Mouse (Mus musculus) myocyte (in vitro differentiated cells): ENCODE measurements around the gene Sez6l.

Experiments
- CEBPB ChIP-seq: IDR thresholded peaks from 2 replicates; pipeline ENCODE4 v1.6.1; 2011; ENCODE audit warnings: mild to moderate bottlenecking, moderate library complexity; ENCODE audit not compliant: poor library complexity, insufficient read depth, severe bottlenecking
- E2F4 ChIP-seq: IDR thresholded peaks from one replicate; pipeline ENCODE4 v1.6.1; 2011; ENCODE audit warnings: mild to moderate bottlenecking, control low read depth, moderate library complexity; ENCODE audit not compliant: insufficient read depth
- MAX ChIP-seq: IDR thresholded peaks from one replicate; pipeline ENCODE4 v1.6.1; 2011; ENCODE audit warnings: low read depth, mild to moderate bottlenecking, control low read depth
- MYOD1 ChIP-seq, 3 experiments: IDR thresholded peaks; one replicate each; pipeline ENCODE4 v1.6.1; 2011; ENCODE audit warnings: control low read depth in 2 of 3, low read depth in 2 of 3, mild to moderate bottlenecking in 2 of 3, moderate library complexity in 1 of 3; ENCODE audit not compliant: insufficient read length in 2 of 3, control insufficient read depth in 1 of 3
- MYOG ChIP-seq, 3 experiments: IDR thresholded peaks; one replicate each; pipeline ENCODE4 v1.6.1; 2011; ENCODE audit warnings: control low read depth in 2 of 3, low read depth in 2 of 3, mild to moderate bottlenecking in 2 of 3; ENCODE audit not compliant: insufficient read length in 2 of 3, control insufficient read depth in 1 of 3, insufficient read depth in 1 of 3
- POLR2A ChIP-seq: IDR thresholded peaks from one replicate; pipeline ENCODE4 v1.6.1; 2011; ENCODE audit warnings: low read depth, mild to moderate bottlenecking, control low read depth, moderate library complexity; ENCODE audit not compliant: insufficient read length
- POLR2AphosphoS2 ChIP-seq: IDR thresholded peaks from one replicate; pipeline ENCODE4 v1.6.1; 2011; ENCODE audit warnings: low read depth, control low read depth; ENCODE audit not compliant: insufficient read length
- REST ChIP-seq: IDR thresholded peaks from one replicate; pipeline ENCODE4 v1.6.1; 2011; ENCODE audit warnings: mild to moderate bottlenecking, control low read depth, moderate library complexity; ENCODE audit not compliant: insufficient read depth, insufficient read length
- SRF ChIP-seq: IDR thresholded peaks from one replicate; pipeline ENCODE4 v1.6.1; 2011; ENCODE audit warnings: low read depth; ENCODE audit not compliant: control insufficient read depth, insufficient read length
- TCF3 ChIP-seq: IDR thresholded peaks from one replicate; pipeline ENCODE4 v1.6.1; 2011; ENCODE audit warnings: low read depth, control low read depth; ENCODE audit not compliant: insufficient read length
- USF1 ChIP-seq: IDR thresholded peaks from one replicate; pipeline ENCODE4 v1.6.1; 2011; ENCODE audit warnings: low read depth, mild to moderate bottlenecking, control low read depth, moderate library complexity

DNA sequence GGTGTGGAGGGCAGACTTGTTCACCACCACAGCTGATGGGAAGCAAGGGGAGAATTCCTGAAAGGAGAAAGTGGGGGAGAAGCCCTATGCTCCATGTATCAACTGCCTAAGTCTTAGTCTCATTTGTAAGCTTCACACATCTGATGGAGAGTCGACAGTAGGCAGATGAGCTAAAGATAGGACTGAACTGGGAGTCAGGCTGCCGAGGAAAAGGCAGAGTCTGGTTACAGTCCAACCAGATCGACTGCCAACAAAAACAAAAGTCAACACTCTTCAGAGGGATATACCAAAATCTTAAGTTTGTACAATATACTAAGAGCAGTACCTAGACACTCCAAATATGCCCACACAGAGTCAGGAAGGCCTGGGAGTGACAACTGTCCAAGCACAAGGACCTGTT lies 38.7 kb downstream of the Sez6l start:
- TF ChIP-seq E2F4 (no peak), POLR2AphosphoS2 (no peak), MYOG (IDR thresholded peaks at IDR 0.05; ENCODE audit: control insufficient read depth in 1 of 3, insufficient read depth in 1 of 3, insufficient read length in 2 of 3, low read depth in 2 of 3) (no peak), POLR2A (no peak), USF1 (no peak), MAX (no peak), SRF (no peak), TCF3 (no peak), REST (no peak), MYOD1 (IDR thresholded peaks at IDR 0.05; ENCODE audit: control insufficient read depth in 1 of 3, insufficient read length in 2 of 3, low read depth in 2 of 3) (no peak), CEBPB (no peak)
